Mouse (Mus musculus) ES-CJ7 (cell line): ENCODE results near the gene Psors1c2.

Experiments
- DNase-seq: peaks from one replicate; pipeline ENCODE4 v3.0.0; 2011; ENCODE audit warnings: low read depth, low spot score

The Psors1c2 gene

GRCm38 (mm10) chr17:35556186-35556765 lies 23.3 kb downstream of the Psors1c2 start:
- no peak for DNase-seq

- DNase-seq = peak; percentile 78
These were observed 23.8 kb downstream of the Psors1c2 start for GRCm38 (mm10) chr17:35556812-35557211.

- no peak for DNase-seq
These were observed 24.4 kb downstream of the Psors1c2 start for GRCm38 (mm10) chr17:35557351-35557750.

- DNase-seq = no peak
These were observed 25.2 kb downstream of the Psors1c2 start for GRCm38 (mm10) chr17:35558216-35558615.

DNA sequence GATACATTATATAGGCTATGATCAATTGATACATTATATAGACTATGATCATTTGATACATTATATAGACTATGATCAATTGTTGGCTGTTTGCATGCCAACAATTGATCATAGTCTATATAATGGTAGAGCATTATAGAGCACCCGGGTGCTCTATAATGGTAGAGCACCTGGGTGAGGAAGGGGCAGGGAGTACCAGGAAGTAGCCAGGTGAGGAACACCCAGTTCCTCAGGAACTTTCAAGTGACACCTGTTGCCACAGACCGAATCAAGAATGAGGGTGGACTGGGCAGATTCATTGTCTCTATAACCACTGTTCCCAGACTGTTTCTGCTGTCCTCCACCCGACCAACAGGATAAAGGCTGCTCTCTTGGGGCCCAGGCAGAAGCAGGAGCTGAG lies 34.1 kb downstream of the Psors1c2 start, which contains the start of gene 2300002M23Rik:
Gene 2300002M23Rik (plus strand): TSS at position 301 of the 400 bp plus-strand sequence.
- no peak for DNase-seq

DNA sequence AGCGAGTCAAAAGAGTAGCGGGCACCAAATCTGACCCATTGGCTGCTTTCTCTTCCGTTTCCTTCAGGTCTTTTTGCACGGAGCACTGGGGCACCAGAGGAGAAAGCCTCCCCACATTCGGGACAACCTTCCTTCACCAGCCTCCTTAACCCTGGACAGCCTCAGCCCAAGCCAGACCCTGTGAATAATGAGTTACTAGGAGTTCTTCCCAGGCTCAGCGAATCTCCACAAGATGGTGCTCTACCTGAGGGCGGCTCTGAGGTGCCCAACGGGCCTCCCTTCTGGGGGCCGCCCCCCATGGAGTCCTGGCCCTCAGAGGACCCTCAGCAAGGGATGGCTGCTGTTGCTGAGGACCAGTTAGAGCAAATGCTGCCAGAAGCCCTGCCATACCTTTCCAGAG lies 34.8 kb downstream of the Psors1c2 start:
- no peak for DNase-seq

- no peak for DNase-seq
These were observed 36.3 kb downstream of the Psors1c2 start for GRCm38 (mm10) chr17:35569091-35569944.

GRCm38 (mm10) chr17:35570836-35571235 lies 37.8 kb downstream of the Psors1c2 start:
- no peak for DNase-seq

DNA sequence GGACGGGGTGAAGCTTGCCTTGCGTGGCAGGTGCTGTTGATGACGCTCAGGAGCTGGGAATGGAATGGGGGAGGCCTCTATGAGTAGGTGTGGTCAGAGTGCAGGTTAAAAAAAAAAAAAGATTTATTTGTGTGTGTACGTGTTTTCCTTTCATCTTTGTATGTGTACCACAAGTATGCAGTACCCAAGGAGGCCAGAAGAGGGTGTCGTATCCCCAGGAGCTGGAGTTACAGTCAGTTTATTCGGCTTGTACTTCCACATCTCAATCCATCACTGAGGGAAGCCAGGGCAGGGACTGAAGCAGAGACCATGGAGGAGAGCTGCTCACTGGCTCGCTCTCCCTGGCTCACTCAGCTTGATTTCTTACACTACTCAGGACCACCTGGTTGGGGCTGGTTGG lies 38.5 kb downstream of the Psors1c2 start:
- no peak for DNase-seq

- DNase-seq = peak; percentile 96
These were observed 45.2 kb downstream of the Psors1c2 start for GRCm38 (mm10) chr17:35578211-35578610.

- DNase-seq = peak; percentile 54
These were observed 49.9 kb downstream of the Psors1c2 start for GRCm38 (mm10) chr17:35582900-35583299.
